Mouse (Mus musculus): ENCODE data around the gene Jag2. TPM values are rescaled to one million over a fixed set of nuclear protein-coding genes. Genes with fewer than 3 reads are reported as not detected.

Jag2 gene
- polyA plus RNA-seq, 1 experiment, result 51.8 TPM

GRCm38 (mm10) chr12:112880661-112881060, 48.9 kb downstream of the Jag2 start:
- H3K79me2 ChIP-seq (ENCODE audit: control insufficient read depth, insufficient read depth), result no peaks in the 10 kb centered on the region
- TF ChIP-seq REST (IDR thresholded peaks at IDR 0.05; ENCODE audit: insufficient read depth, insufficient read length) (no peak), MYOG (IDR thresholded peaks at IDR 0.05; ENCODE audit: control insufficient read depth in 1 of 3, insufficient read depth in 1 of 3, insufficient read length in 2 of 3, low read depth in 2 of 3) (no peak), POLR2A (IDR thresholded peaks at IDR 0.05; ENCODE audit: insufficient read length, low read depth) (no peak), TCF12 (IDR thresholded peaks at IDR 0.05; ENCODE audit: insufficient read depth, poor library complexity, severe bottlenecking) (no peak), E2F4 (IDR thresholded peaks at IDR 0.05; ENCODE audit: insufficient read depth) (no peak), MAX (IDR thresholded peaks at IDR 0.05; ENCODE audit: low read depth) (no peak), USF1 (IDR thresholded peaks at IDR 0.05; ENCODE audit: low read depth) (no peak), MYOD1 (IDR thresholded peaks at IDR 0.05; ENCODE audit: control insufficient read depth in 1 of 3, insufficient read length in 2 of 3, low read depth in 2 of 3) (no peak), POLR2AphosphoS2 (IDR thresholded peaks at IDR 0.05; ENCODE audit: insufficient read length, low read depth) (no peak), SRF (IDR thresholded peaks at IDR 0.05; ENCODE audit: control insufficient read depth, insufficient read length, low read depth) (no peak), TCF3 (IDR thresholded peaks at IDR 0.05; ENCODE audit: insufficient read length, low read depth) (no peak)
- no peaks in the 10 kb centered on the region for H3K36me3 ChIP-seq (ENCODE audit: control insufficient read depth, insufficient read depth)
- H3ac ChIP-seq (ENCODE audit: control insufficient read depth, insufficient read length), result no peak overlapping the region
- H3K4me2 ChIP-seq (ENCODE audit: low read depth), result no peak overlapping the region
- H3K4me3 ChIP-seq, result no peak overlapping the region
- H3K27me3 ChIP-seq (ENCODE audit: control insufficient read depth, insufficient read depth, insufficient read length), result no peaks in the 10 kb centered on the region

- no peak overlapping the region for H3K4me3 ChIP-seq
- TF ChIP-seq MAX (IDR thresholded peaks at IDR 0.05; ENCODE audit: low read depth) (no peak), TCF3 (IDR thresholded peaks at IDR 0.05; ENCODE audit: insufficient read length, low read depth) (no peak), CEBPB (IDR thresholded peaks at IDR 0.05; ENCODE audit: insufficient read depth, poor library complexity, severe bottlenecking) (no peak), POLR2A (IDR thresholded peaks at IDR 0.05; ENCODE audit: insufficient read length, low read depth) (no peak), E2F4 (IDR thresholded peaks at IDR 0.05; ENCODE audit: insufficient read depth) (no peak), MYOG (IDR thresholded peaks at IDR 0.05; ENCODE audit: control insufficient read depth in 1 of 3, insufficient read depth in 1 of 3, insufficient read length in 2 of 3, low read depth in 2 of 3) (no peak), REST (IDR thresholded peaks at IDR 0.05; ENCODE audit: insufficient read depth, insufficient read length) (no peak), SRF (IDR thresholded peaks at IDR 0.05; ENCODE audit: control insufficient read depth, insufficient read length, low read depth) (no peak), POLR2AphosphoS2 (IDR thresholded peaks at IDR 0.05; ENCODE audit: insufficient read length, low read depth) (no peak), USF1 (IDR thresholded peaks at IDR 0.05; ENCODE audit: low read depth) (no peak), TCF12 (IDR thresholded peaks at IDR 0.05; ENCODE audit: insufficient read depth, poor library complexity, severe bottlenecking) (no peak), MYOD1 (IDR thresholded peaks at IDR 0.05; ENCODE audit: control insufficient read depth in 1 of 3, insufficient read length in 2 of 3, low read depth in 2 of 3) (no peak)
- no peak overlapping the region for H3ac ChIP-seq (ENCODE audit: control insufficient read depth, insufficient read length)
- no peaks in the 10 kb centered on the region for H3K79me2 ChIP-seq (ENCODE audit: control insufficient read depth, insufficient read depth)
- no peaks in the 10 kb centered on the region for H3K27me3 ChIP-seq (ENCODE audit: control insufficient read depth, insufficient read depth, insufficient read length)
- H3K4me2 ChIP-seq (ENCODE audit: low read depth), result no peak overlapping the region
- no peaks in the 10 kb centered on the region for H3K36me3 ChIP-seq (ENCODE audit: control insufficient read depth, insufficient read depth)
Observed at GRCm38 (mm10) chr12:112879731-112880130, 49.8 kb downstream of the Jag2 start.

- Histone ChIP-seq H3K79me2 (ENCODE audit: control insufficient read depth, insufficient read depth) (no peaks in the 10 kb centered on the region), H3K36me3 (ENCODE audit: control insufficient read depth, insufficient read depth) (no peaks in the 10 kb centered on the region), H3K4me3 (no peak overlapping the region), H3ac (ENCODE audit: control insufficient read depth, insufficient read length) (no peak overlapping the region), H3K27me3 (ENCODE audit: control insufficient read depth, insufficient read depth, insufficient read length) (no peaks in the 10 kb centered on the region), H3K4me2 (ENCODE audit: low read depth) (no peak overlapping the region)
- TF ChIP-seq TCF3 (IDR thresholded peaks at IDR 0.05; ENCODE audit: insufficient read length, low read depth), result no peak
- TF ChIP-seq MYOG (IDR thresholded peaks at IDR 0.05; ENCODE audit: control insufficient read depth in 1 of 3, insufficient read depth in 1 of 3, insufficient read length in 2 of 3, low read depth in 2 of 3), result no peak
- TF ChIP-seq REST (IDR thresholded peaks at IDR 0.05; ENCODE audit: insufficient read depth, insufficient read length), result no peak
Observed at GRCm38 (mm10) chr12:112877607-112878020, 52.0 kb downstream of the Jag2 start.

- Histone ChIP-seq H3K36me3 (ENCODE audit: control insufficient read depth, insufficient read depth) (no peaks in the 10 kb centered on the region), H3K4me2 (ENCODE audit: low read depth) (no peak overlapping the region), H3K79me2 (ENCODE audit: control insufficient read depth, insufficient read depth) (no peaks in the 10 kb centered on the region), H3ac (ENCODE audit: control insufficient read depth, insufficient read length) (no peak overlapping the region), H3K4me3 (no peak overlapping the region), H3K27me3 (ENCODE audit: control insufficient read depth, insufficient read depth, insufficient read length) (no peaks in the 10 kb centered on the region)
- TF ChIP-seq E2F4 (IDR thresholded peaks at IDR 0.05; ENCODE audit: insufficient read depth) (no peak), CEBPB (IDR thresholded peaks at IDR 0.05; ENCODE audit: insufficient read depth, poor library complexity, severe bottlenecking) (no peak), POLR2AphosphoS2 (IDR thresholded peaks at IDR 0.05; ENCODE audit: insufficient read length, low read depth) (no peak), REST (IDR thresholded peaks at IDR 0.05; ENCODE audit: insufficient read depth, insufficient read length) (no peak), MYOD1 (IDR thresholded peaks at IDR 0.05; ENCODE audit: control insufficient read depth in 1 of 3, insufficient read length in 2 of 3, low read depth in 2 of 3) (no peak), TCF3 (IDR thresholded peaks at IDR 0.05; ENCODE audit: insufficient read length, low read depth) (no peak), MYOG (IDR thresholded peaks at IDR 0.05; ENCODE audit: control insufficient read depth in 1 of 3, insufficient read depth in 1 of 3, insufficient read length in 2 of 3, low read depth in 2 of 3) (no peak), MAX (IDR thresholded peaks at IDR 0.05; ENCODE audit: low read depth) (no peak), POLR2A (IDR thresholded peaks at IDR 0.05; ENCODE audit: insufficient read length, low read depth) (no peak)
Observed at GRCm38 (mm10) chr12:112877073-112877576, 52.5 kb downstream of the Jag2 start.
